Mouse (Mus musculus): Measurements from ENCODE around the gene Tuba4a. TPM values are rescaled to one million over a fixed set of nuclear protein-coding genes. Genes with fewer than 3 reads are reported as not detected.

The Tuba4a gene
- polyA plus RNA-seq, 1 experiment from 2014 or later = 124 TPM

GRCm38 (mm10) chr1:75217893-75218226 is 1.8 kb downstream of the Tuba4a start:
- H3K27me3 ChIP-seq = peaks cover 53% of the 10 kb centered on the region
- peaks cover 31% of the 10 kb centered on the region for H3K36me3 ChIP-seq
- no peak for ATAC-seq (ENCODE audit: insufficient number of reproducible peaks, low FRiP score, low TSS enrichment, low read depth)
- peak overlapping the region; percentile 57 for H3K4me3 ChIP-seq
- peak overlapping the region; percentile 96 for H3K4me2 ChIP-seq
- H3K9me3 ChIP-seq = no peaks in the 10 kb centered on the region
- peaks cover 24% of the 10 kb centered on the region for H3K4me1 ChIP-seq
- 0 out of 2 replicates have a peak overlapping the region, but pooled peaks have one; percentile 43 for H3K27ac ChIP-seq
- H3K9ac ChIP-seq = no peak overlapping the region
- 2% methylated on average over 6 of the region's 6 CpGs for WGBS

GRCm38 (mm10) chr1:75216797-75217585 is 2.7 kb downstream of the Tuba4a start:
- H3K9ac ChIP-seq = no peak overlapping the region
- H3K9me3 ChIP-seq = no peaks in the 10 kb centered on the region
- WGBS = 71% methylated on average over 13 of the region's 13 CpGs
- H3K4me3 ChIP-seq = no peak overlapping the region; the same call in 1 of the 2 replicates
- H3K27ac ChIP-seq = no peak overlapping the region
- peaks cover 37% of the 10 kb centered on the region for H3K36me3 ChIP-seq
- peaks cover 50% of the 10 kb centered on the region for H3K27me3 ChIP-seq
- peaks cover 30% of the 10 kb centered on the region for H3K4me1 ChIP-seq
- no peak overlapping the region for H3K4me2 ChIP-seq
- ATAC-seq (ENCODE audit: insufficient number of reproducible peaks, low FRiP score, low TSS enrichment, low read depth) = no peak

GRCm38 (mm10) chr1:75215785-75216184 is 3.9 kb downstream of the Tuba4a start:
- Histone ChIP-seq H3K4me3 (no peak overlapping the region), H3K9me3 (no peaks in the 10 kb centered on the region), H3K9ac (no peak overlapping the region), H3K27ac (no peak overlapping the region), H3K36me3 (peaks cover 40% of the 10 kb centered on the region), H3K4me1 (peaks cover 40% of the 10 kb centered on the region), H3K4me2 (no peak overlapping the region), H3K27me3 (peaks cover 40% of the 10 kb centered on the region)
- WGBS = 92% methylated on average over 9 of the region's 9 CpGs
- ATAC-seq (ENCODE audit: insufficient number of reproducible peaks, low FRiP score, low TSS enrichment, low read depth) = no peak

- H3K27ac ChIP-seq = no peak overlapping the region
- H3K4me3 ChIP-seq = no peak overlapping the region
- H3K36me3 ChIP-seq = peaks cover 40% of the 10 kb centered on the region
- peaks cover 31% of the 10 kb centered on the region for H3K27me3 ChIP-seq
- ATAC-seq (ENCODE audit: insufficient number of reproducible peaks, low FRiP score, low TSS enrichment, low read depth) = no peak
- peaks cover 45% of the 10 kb centered on the region for H3K4me1 ChIP-seq
- H3K4me2 ChIP-seq = no peak overlapping the region
- no peak overlapping the region for H3K9ac ChIP-seq
- 69% methylated on average over 5 of the region's 5 CpGs for WGBS
- no peaks in the 10 kb centered on the region for H3K9me3 ChIP-seq
Observed at GRCm38 (mm10) chr1:75214886-75215285, 4.8 kb downstream of the Tuba4a start.

GRCm38 (mm10) chr1:75214442-75214841 is 5.2 kb downstream of the Tuba4a start:
- Histone ChIP-seq H3K4me1 (peaks cover 45% of the 10 kb centered on the region), H3K27me3 (peaks cover 26% of the 10 kb centered on the region), H3K36me3 (peaks cover 40% of the 10 kb centered on the region), H3K9me3 (no peaks in the 10 kb centered on the region), H3K4me3 (no peak overlapping the region), H3K4me2 (no peak overlapping the region), H3K9ac (no peak overlapping the region), H3K27ac (no peak overlapping the region)
- ATAC-seq (ENCODE audit: insufficient number of reproducible peaks, low FRiP score, low TSS enrichment, low read depth) = no peak
- 80% methylated on average over 2 of the region's 2 CpGs for WGBS

- H3K27me3 ChIP-seq = peaks cover 13% of the 10 kb centered on the region
- H3K9ac ChIP-seq = no peak overlapping the region
- H3K9me3 ChIP-seq = no peaks in the 10 kb centered on the region
- H3K4me3 ChIP-seq = no peak overlapping the region
- H3K27ac ChIP-seq = no peak overlapping the region
- no peak overlapping the region for H3K4me2 ChIP-seq
- H3K36me3 ChIP-seq = peaks cover 40% of the 10 kb centered on the region
- ATAC-seq (ENCODE audit: insufficient number of reproducible peaks, low FRiP score, low TSS enrichment, low read depth) = no peak
- 88% methylated on average over 7 of the region's 7 CpGs for WGBS
- peaks cover 44% of the 10 kb centered on the region for H3K4me1 ChIP-seq
Observed at GRCm38 (mm10) chr1:75213096-75213495, 6.6 kb downstream of the Tuba4a start.

- Histone ChIP-seq H3K9ac (no peak overlapping the region), H3K27ac (no peak overlapping the region), H3K4me1 (peaks cover 40% of the 10 kb centered on the region), H3K9me3 (no peaks in the 10 kb centered on the region), H3K4me2 (no peak overlapping the region), H3K36me3 (peaks cover 40% of the 10 kb centered on the region), H3K27me3 (peaks cover 10% of the 10 kb centered on the region; the same call in 1 of the 2 replicates), H3K4me3 (no peak overlapping the region)
- 95% methylated on average over 4 of the region's 4 CpGs for WGBS
- ATAC-seq (ENCODE audit: insufficient number of reproducible peaks, low FRiP score, low TSS enrichment, low read depth) = no peak
Observed at GRCm38 (mm10) chr1:75212542-75212941, 7.1 kb downstream of the Tuba4a start.

- Histone ChIP-seq H3K27me3 (no peaks in the 10 kb centered on the region), H3K27ac (peak overlapping the region; percentile 65), H3K9me3 (no peaks in the 10 kb centered on the region), H3K4me1 (peaks cover 40% of the 10 kb centered on the region), H3K9ac (peak overlapping the region; percentile 96), H3K4me3 (peak overlapping the region; percentile 86), H3K4me2 (peak overlapping the region; percentile 85), H3K36me3 (peaks cover 42% of the 10 kb centered on the region)
- ATAC-seq (ENCODE audit: insufficient number of reproducible peaks, low FRiP score, low TSS enrichment, low read depth) = no peak
- WGBS = 10% methylated on average over 17 of the region's 17 CpGs
Observed at GRCm38 (mm10) chr1:75211141-75211708, 8.4 kb downstream of the Tuba4a start.

- Histone ChIP-seq H3K4me2 (peak within 1 kb of the TSS; percentile 85), H3K27ac (peak within 1 kb of the TSS; percentile 65), H3K4me3 (peak within 1 kb of the TSS; percentile 86), H3K36me3 (peaks cover 37% of the 10 kb centered on the region), H3K27me3 (no peaks in the 10 kb centered on the region), H3K4me1 (peaks cover 40% of the 10 kb centered on the region), H3K9ac (peak within 1 kb of the TSS; percentile 96), H3K9me3 (no peaks in the 10 kb centered on the region)
- ATAC-seq (ENCODE audit: insufficient number of reproducible peaks, low FRiP score, low TSS enrichment, low read depth) = peak; percentile 88
- 5% methylated on average over 42 of the region's 42 CpGs for WGBS
Observed at GRCm38 (mm10) chr1:75210136-75211087, 9.3 kb downstream of the Tuba4a start, which contains the start of the genes Glb1l and Stk16. TSS of gene Glb1l (minus strand) at chr1:75210813. TSS of gene Stk16 (plus strand) at chr1:75210838.

- Histone ChIP-seq H3K4me3 (peak overlapping the region; percentile 51), H3K9ac (peak overlapping the region; percentile 55), H3K36me3 (peaks cover 24% of the 10 kb centered on the region), H3K9me3 (no peaks in the 10 kb centered on the region), H3K27ac (peak overlapping the region; percentile 74), H3K27me3 (no peaks in the 10 kb centered on the region), H3K4me1 (peaks cover 40% of the 10 kb centered on the region), H3K4me2 (peak overlapping the region; percentile 85)
- 9% methylated on average over 34 of the region's 34 CpGs for WGBS
- no peak for ATAC-seq (ENCODE audit: insufficient number of reproducible peaks, low FRiP score, low TSS enrichment, low read depth)
Observed at GRCm38 (mm10) chr1:75208967-75209678, 10.5 kb downstream of the Tuba4a start.

- no peak overlapping the region for H3K4me3 ChIP-seq
- H3K27ac ChIP-seq = no peak overlapping the region
- H3K36me3 ChIP-seq = peaks cover 52% of the 10 kb centered on the region
- no peaks in the 10 kb centered on the region for H3K9me3 ChIP-seq
- H3K4me2 ChIP-seq = no peak overlapping the region
- no peak for ATAC-seq (ENCODE audit: insufficient number of reproducible peaks, low FRiP score, low TSS enrichment, low read depth)
- H3K27me3 ChIP-seq = no peaks in the 10 kb centered on the region
- no peak overlapping the region for H3K9ac ChIP-seq
- H3K4me1 ChIP-seq = no peaks in the 10 kb centered on the region
- WGBS = 92% methylated on average over 1 of the region's 1 CpGs
Observed at GRCm38 (mm10) chr1:75201236-75201635, 18.4 kb downstream of the Tuba4a start.

All from limb, embryonic 15.5 days (tissue).